Mouse (Mus musculus): ENCODE measurements around the gene Pgm1. TPM values are rescaled to one million over a fixed set of nuclear protein-coding genes. Genes with fewer than 3 reads are reported as not detected.

Pgm1 gene
- polyA plus RNA-seq (2015; fragmentation: Nextera tagmentation; extraction: Ambion mirVana) = 88.0 and 88.1 TPM in 2 replicates

DNA sequence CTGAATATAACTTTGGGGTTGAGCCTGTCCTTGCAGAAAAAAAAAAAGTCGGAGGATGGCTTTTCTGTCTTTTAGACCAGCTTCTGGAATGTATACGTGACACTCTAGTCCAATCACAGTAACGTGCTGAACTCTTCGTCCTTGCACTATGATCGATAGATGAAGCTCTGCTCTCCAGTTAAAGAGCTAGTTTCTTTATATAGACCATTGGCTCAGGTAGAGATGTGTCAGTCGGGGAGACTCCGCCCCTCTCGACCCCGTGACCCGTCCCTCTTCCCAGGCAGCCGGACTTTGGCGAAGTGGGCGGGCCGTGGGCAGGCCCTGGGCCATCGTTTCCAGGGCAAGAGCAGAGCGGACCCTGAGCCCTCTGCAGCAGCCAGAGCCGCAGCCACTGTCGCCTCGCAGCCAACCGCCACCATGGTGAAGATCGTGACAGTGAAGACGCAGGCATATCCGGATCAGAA lies at the start of gene Pgm1:
Gene Pgm1 (plus strand): TSS at position 266 of the 464 bp plus-strand sequence.
- ATAC-seq (ENCODE audit: low FRiP score, low read depth) = peak; percentile 91
- WGBS = 3% methylated on average over 23 of the region's 23 CpGs
- peaks cover 19% of the 10 kb centered on the region for H3K4me1 ChIP-seq (replicated peaks)

GRCm38 (mm10) chr4:99881882-99882281 lies 47.3 kb upstream of the Pgm1 start:
- no peak overlapping the region for H3K27ac ChIP-seq (replicated peaks)

More for the DNA sequence above, at the start of gene Pgm1:
- Histone ChIP-seq H3K9me3 (no peaks in the 10 kb centered on the region), H3K9ac (peak within 1 kb of the TSS; percentile 78), H3K4me2 (peak within 1 kb of the TSS; percentile 82), H3K27ac (replicated peaks) (peak within 1 kb of the TSS; percentile 93), H3K4me3 (peak within 1 kb of the TSS; percentile 58), H3K36me3 (no peaks in the 10 kb centered on the region), H3K27me3 (no peaks in the 10 kb centered on the region)

DNA sequence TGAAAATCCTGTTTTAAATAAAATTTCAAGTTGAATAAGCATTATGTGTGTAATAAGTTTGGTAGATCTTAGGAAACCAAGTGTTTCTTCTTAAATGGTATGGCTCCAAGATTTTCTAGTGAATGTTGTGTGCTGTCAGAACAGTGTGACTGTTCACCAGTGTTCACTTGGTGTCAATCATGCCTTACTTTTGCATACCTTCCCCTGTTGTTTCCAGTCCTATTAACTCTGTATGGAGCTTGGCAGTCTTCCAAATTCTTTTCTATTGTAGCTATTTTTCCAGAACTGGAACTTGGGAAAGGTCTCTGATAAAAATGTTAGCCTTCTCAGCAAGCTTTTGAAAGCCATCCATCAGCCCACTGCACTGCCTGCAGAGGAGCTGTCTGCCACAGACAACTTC lies 46.8 kb upstream of the Pgm1 start:
- Histone ChIP-seq H3K27ac (replicated peaks) (no peak overlapping the region), H3K27me3 (no peaks in the 10 kb centered on the region), H3K4me3 (no peak overlapping the region), H3K9ac (no peak overlapping the region), H3K4me2 (no peak overlapping the region), H3K4me1 (replicated peaks) (no peaks in the 10 kb centered on the region), H3K9me3 (no peaks in the 10 kb centered on the region), H3K36me3 (no peaks in the 10 kb centered on the region)
- ATAC-seq (ENCODE audit: low FRiP score, low read depth) = no peak

More at GRCm38 (mm10) chr4:99881882-99882281, 47.3 kb upstream of the Pgm1 start:
- ATAC-seq (ENCODE audit: low FRiP score, low read depth) = no peak
- Histone ChIP-seq H3K4me1 (replicated peaks) (no peaks in the 10 kb centered on the region), H3K9ac (no peak overlapping the region), H3K4me3 (no peak overlapping the region), H3K27me3 (no peaks in the 10 kb centered on the region), H3K36me3 (no peaks in the 10 kb centered on the region), H3K9me3 (no peaks in the 10 kb centered on the region), H3K4me2 (no peak overlapping the region)

- WGBS = 69% methylated on average over 4 of the region's 4 CpGs
These were observed 15.2 kb upstream of the Pgm1 start for GRCm38 (mm10) chr4:99913894-99914451.

DNA sequence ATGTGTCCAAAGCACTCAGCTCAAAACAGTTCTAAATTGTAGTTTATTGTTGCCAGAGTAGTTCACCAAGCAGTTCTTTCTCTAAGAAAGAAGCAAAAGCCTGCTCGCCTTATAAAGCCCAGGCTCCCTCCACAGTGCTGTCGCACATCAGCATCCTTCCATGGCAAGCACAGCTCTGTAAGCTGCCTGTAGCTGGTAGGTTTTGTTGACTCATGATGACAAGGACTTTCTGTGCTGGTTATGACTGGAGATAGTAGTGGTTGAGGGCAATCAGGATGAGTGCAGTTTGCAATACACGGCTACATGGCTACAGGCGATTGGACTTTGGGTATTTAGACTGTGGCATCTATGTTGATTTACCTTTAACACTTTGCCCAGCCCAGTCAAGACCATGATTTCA lies 2.8 kb upstream of the Pgm1 start:
- WGBS = 94% methylated on average over 4 of the region's 4 CpGs
- H3K36me3 ChIP-seq = no peaks in the 10 kb centered on the region
- no peaks in the 10 kb centered on the region for H3K27me3 ChIP-seq
- no peak overlapping the region for H3K9ac ChIP-seq
- H3K4me3 ChIP-seq = no peak overlapping the region
- H3K4me1 ChIP-seq (replicated peaks) = peaks cover 14% of the 10 kb centered on the region
- no peak overlapping the region for H3K27ac ChIP-seq (replicated peaks)
- no peak overlapping the region for H3K4me2 ChIP-seq
- no peak for ATAC-seq (ENCODE audit: low FRiP score, low read depth)
- no peaks in the 10 kb centered on the region for H3K9me3 ChIP-seq

More at GRCm38 (mm10) chr4:99913894-99914451, 15.2 kb upstream of the Pgm1 start:
- no peaks in the 10 kb centered on the region for H3K27me3 ChIP-seq
- no peaks in the 10 kb centered on the region for H3K36me3 ChIP-seq
- H3K4me1 ChIP-seq (replicated peaks) = no peaks in the 10 kb centered on the region
- H3K9me3 ChIP-seq = no peaks in the 10 kb centered on the region
- H3K4me3 ChIP-seq = no peak overlapping the region
- H3K9ac ChIP-seq = no peak overlapping the region
- H3K4me2 ChIP-seq = no peak overlapping the region
- no peak for ATAC-seq (ENCODE audit: low FRiP score, low read depth)
- H3K27ac ChIP-seq (replicated peaks) = no peak overlapping the region

DNA sequence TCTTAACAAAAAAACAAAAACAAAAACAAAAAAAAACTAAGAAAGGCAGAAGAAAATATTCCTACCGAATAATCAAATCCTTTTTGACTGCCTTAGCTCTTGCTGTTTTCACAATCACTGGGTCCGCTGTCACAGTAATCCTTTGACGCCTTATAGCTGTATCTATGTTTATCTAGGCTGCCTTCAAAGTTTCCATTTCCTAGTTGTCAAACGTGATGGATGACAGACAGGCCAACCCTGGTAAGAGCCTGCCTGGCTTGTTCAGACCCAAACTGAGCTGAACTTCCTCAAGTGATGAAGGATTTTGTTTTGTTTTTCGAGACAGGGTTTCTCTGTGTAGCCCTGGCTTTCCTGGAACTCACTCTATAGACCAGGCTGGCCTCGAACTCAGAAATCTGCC lies 693 bp upstream of the Pgm1 start:
- H3K4me1 ChIP-seq (replicated peaks) = peaks cover 19% of the 10 kb centered on the region
- H3K4me3 ChIP-seq = no peak overlapping the region
- WGBS = 80% methylated on average over 6 of the region's 6 CpGs
- no peak overlapping the region for H3K27ac ChIP-seq (replicated peaks)
- peak overlapping the region; percentile 82 for H3K4me2 ChIP-seq
- H3K27me3 ChIP-seq = no peaks in the 10 kb centered on the region
- no peaks in the 10 kb centered on the region for H3K9me3 ChIP-seq
- no peak for ATAC-seq (ENCODE audit: low FRiP score, low read depth)
- H3K9ac ChIP-seq = no peak overlapping the region
- H3K36me3 ChIP-seq = no peaks in the 10 kb centered on the region

DNA sequence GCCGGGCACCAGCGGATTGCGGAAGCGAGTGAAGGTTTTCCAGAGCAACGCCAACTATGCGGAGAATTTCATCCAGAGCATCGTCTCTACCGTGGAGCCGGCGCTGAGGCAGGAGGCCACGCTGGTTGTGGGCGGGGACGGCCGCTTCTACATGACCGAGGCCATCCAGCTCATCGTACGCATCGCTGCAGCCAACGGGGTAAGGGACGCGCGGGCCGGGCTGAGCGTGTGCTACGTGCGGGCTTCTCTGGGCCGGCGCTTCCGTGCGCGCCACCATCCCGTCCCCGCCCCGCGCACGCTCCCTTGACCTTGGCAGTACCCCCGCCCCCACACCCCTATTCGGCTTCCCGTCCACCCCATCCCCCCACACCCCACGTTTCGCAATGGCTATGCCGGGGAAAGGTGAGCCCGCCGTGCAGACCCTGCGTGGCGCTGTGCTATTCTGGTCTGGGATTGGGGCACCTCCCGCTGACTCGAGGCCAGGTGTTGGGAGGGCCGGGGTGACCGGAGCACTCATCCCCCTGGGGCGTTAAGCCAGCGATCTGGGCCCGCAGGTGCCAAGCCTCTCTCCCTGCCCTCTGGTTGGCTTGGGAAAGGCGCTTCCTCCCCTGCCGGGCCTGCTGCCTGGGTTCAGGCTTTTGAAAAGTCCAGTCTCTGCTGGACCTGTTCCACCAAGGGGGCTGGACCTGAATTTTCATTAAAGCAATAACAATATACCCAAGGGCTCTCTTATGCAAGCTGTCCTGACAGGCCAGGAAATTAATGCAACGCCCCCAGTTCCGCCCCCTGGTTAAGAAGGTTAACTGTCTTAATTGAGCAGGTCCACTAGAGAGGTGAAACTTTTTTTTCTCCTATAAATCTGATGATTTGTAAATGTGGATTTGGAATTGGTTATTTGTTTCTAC lies 651 bp downstream of the Pgm1 start, which contains the start of gene Itgb3bp:
Gene Itgb3bp (minus strand): TSS at position 201 of the 905 bp plus-strand sequence.
- Histone ChIP-seq H3K27ac (replicated peaks) (peak within 1 kb of the TSS; percentile 93), H3K4me3 (peak within 1 kb of the TSS; percentile 58), H3K4me1 (replicated peaks) (peaks cover 19% of the 10 kb centered on the region), H3K27me3 (no peaks in the 10 kb centered on the region), H3K4me2 (peak within 1 kb of the TSS; percentile 82), H3K9ac (peak within 1 kb of the TSS; percentile 78), H3K9me3 (no peaks in the 10 kb centered on the region), H3K36me3 (no peaks in the 10 kb centered on the region)
- ATAC-seq (ENCODE audit: low FRiP score, low read depth) = peak; percentile 95
- whole genome bisulfite sequencing = 1% methylated on average over 57 of the region's 57 CpGs

- H3K4me2 ChIP-seq = peak overlapping the region; percentile 82
- peaks cover 19% of the 10 kb centered on the region for H3K4me1 ChIP-seq (replicated peaks)
- H3K9me3 ChIP-seq = no peaks in the 10 kb centered on the region
- no peaks in the 10 kb centered on the region for H3K36me3 ChIP-seq
- no peak for ATAC-seq (ENCODE audit: low FRiP score, low read depth)
- H3K9ac ChIP-seq = no peak overlapping the region
- H3K27ac ChIP-seq (replicated peaks) = 0 out of 2 replicates have a peak overlapping the region, but pooled peaks have one; percentile 5
- H3K4me3 ChIP-seq = peak overlapping the region; percentile 58
- no peaks in the 10 kb centered on the region for H3K27me3 ChIP-seq
- 52% methylated on average over 10 of the region's 10 CpGs for WGBS
These were observed 1.5 kb downstream of the Pgm1 start for GRCm38 (mm10) chr4:99930518-99931239.

- Histone ChIP-seq H3K27me3 (no peaks in the 10 kb centered on the region), H3K27ac (replicated peaks) (0 out of 2 replicates have a peak overlapping the region, but pooled peaks have one; percentile 5), H3K9me3 (no peaks in the 10 kb centered on the region), H3K4me1 (replicated peaks) (peaks cover 19% of the 10 kb centered on the region), H3K36me3 (no peaks in the 10 kb centered on the region), H3K9ac (no peak overlapping the region), H3K4me2 (peak overlapping the region; percentile 82), H3K4me3 (no peak overlapping the region)
- ATAC-seq (ENCODE audit: low FRiP score, low read depth) = no peak
- 75% methylated on average over 11 of the region's 11 CpGs for WGBS
These were observed 2.0 kb downstream of the Pgm1 start for GRCm38 (mm10) chr4:99931240-99931580.

DNA sequence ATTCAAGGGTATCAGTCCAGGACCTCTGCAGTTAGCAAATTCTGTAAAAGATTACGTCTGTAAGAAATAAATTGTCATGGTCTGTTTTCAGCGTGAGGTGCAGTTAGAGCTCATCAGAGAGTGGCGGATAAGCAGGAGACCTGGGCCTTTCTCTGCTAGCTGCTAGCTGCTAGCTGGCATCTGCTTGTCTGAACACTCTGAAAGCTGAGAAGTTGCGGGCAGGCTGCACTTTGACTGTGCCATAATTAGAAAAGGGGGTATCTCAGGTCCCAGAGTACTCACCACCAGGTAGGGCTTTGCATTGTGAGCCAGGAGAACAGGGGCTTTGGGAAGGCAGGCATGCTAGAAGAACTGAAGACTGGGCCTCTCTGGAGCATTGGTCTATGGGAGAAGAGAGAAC lies 2.6 kb downstream of the Pgm1 start:
- H3K9ac ChIP-seq = no peak overlapping the region
- no peaks in the 10 kb centered on the region for H3K36me3 ChIP-seq
- H3K9me3 ChIP-seq = no peaks in the 10 kb centered on the region
- H3K4me2 ChIP-seq = no peak overlapping the region
- H3K4me1 ChIP-seq (replicated peaks) = peaks cover 19% of the 10 kb centered on the region
- ATAC-seq (ENCODE audit: low FRiP score, low read depth) = no peak
- WGBS = 83% methylated on average over 4 of the region's 4 CpGs
- no peak overlapping the region for H3K27ac ChIP-seq (replicated peaks)
- no peak overlapping the region for H3K4me3 ChIP-seq
- no peaks in the 10 kb centered on the region for H3K27me3 ChIP-seq

- no peaks in the 10 kb centered on the region for H3K9me3 ChIP-seq
- ATAC-seq (ENCODE audit: low FRiP score, low read depth) = no peak
- no peak overlapping the region for H3K4me2 ChIP-seq
- H3K4me3 ChIP-seq = no peak overlapping the region
- 94% methylated on average over 7 of the region's 7 CpGs for WGBS
- H3K27ac ChIP-seq (replicated peaks) = no peak overlapping the region
- no peaks in the 10 kb centered on the region for H3K27me3 ChIP-seq
- H3K36me3 ChIP-seq = no peaks in the 10 kb centered on the region
- H3K4me1 ChIP-seq (replicated peaks) = peaks cover 19% of the 10 kb centered on the region
- H3K9ac ChIP-seq = no peak overlapping the region
These were observed 5.6 kb downstream of the Pgm1 start for GRCm38 (mm10) chr4:99934859-99935258.

DNA sequence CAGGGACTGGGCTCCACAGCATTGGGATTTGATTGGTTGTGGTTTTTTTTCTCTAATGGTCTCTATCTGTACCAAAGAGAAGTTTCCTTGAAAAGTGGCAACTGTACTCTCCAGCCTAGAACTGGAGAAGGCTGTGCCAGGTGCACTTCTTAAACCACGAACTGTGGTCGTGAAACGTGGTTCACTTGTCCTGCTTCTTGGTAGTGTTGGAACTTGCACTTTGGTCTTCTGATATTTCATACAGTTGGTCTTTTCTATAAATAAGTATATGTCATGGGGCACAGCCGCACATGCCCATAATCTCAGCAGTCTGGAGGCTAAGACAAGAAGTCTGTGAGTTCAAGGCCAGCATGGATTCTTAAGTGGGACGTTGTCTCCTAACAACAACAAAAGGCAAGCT lies 7.1 kb downstream of the Pgm1 start:
- Histone ChIP-seq H3K27me3 (no peaks in the 10 kb centered on the region), H3K9me3 (no peaks in the 10 kb centered on the region), H3K36me3 (no peaks in the 10 kb centered on the region), H3K4me1 (replicated peaks) (peaks cover 6% of the 10 kb centered on the region), H3K4me3 (no peak overlapping the region), H3K9ac (no peak overlapping the region), H3K4me2 (no peak overlapping the region), H3K27ac (replicated peaks) (no peak overlapping the region)
- ATAC-seq (ENCODE audit: low FRiP score, low read depth) = no peak
- 96% methylated on average over 5 of the region's 5 CpGs for WGBS

Data from hindbrain, embryonic 15.5 days (tissue).